Comparison of ENCODE assay signal across 8 mouse cellular contexts in genomic region chr9:106288864-106289263, GRCm38 (mm10). TPM values are rescaled to one million over a fixed set of nuclear protein-coding genes. Genes with fewer than 3 reads are reported as not detected.
DNase-seq lines count a peak whose midpoint lies in the region; ATAC-seq and TF ChIP-seq lines count a peak whose summit lies in the region.

No protein-coding gene starts in this region.

- peak; percentile 70 for ATAC-seq in intestine, embryonic 14.5 days (replicated peaks; ENCODE audit: low FRiP score, low TSS enrichment, low read depth)

- WGBS in heart, embryonic 10.5 days: 28% methylated on average over 3 of the region's 3 CpGs
- 22% methylated on average over 3 of the region's 3 CpGs for WGBS in intestine, embryonic 14.5 days
- WGBS in midbrain, embryonic 10.5 days: 27% methylated on average over 3 of the region's 3 CpGs
- WGBS in spleen, adult 2 months: 38% methylated on average over 3 of the region's 3 CpGs

- H3K9ac ChIP-seq in intestine, embryonic 14.5 days (ENCODE audit: low read length): no peak overlapping the region

- no peak overlapping the region for H3K4me2 ChIP-seq in intestine, embryonic 14.5 days (ENCODE audit: low read length)

- intact Hi-C loops in gastrocnemius, adult 2 months (cut with DNase I): loop anchor here (1.0 kb wide), 1 partner anchor 132 kb away; no protein-coding TSS in a partner anchor
- intact Hi-C loops in left cerebral cortex, postnatal 10 days (cut with DNase I): loop anchor here (1.0 kb wide), 1 partner anchor 132 kb away; no protein-coding TSS in a partner anchor

- H3K27me3 ChIP-seq in heart, embryonic 10.5 days (ENCODE audit: insufficient read depth, poor library complexity, severe bottlenecking): no peaks in the 10 kb centered on the region
- H3K27me3 ChIP-seq in intestine, embryonic 14.5 days (replicated peaks; ENCODE audit: control insufficient read depth, insufficient read depth, low read length): no peaks in the 10 kb centered on the region
- H3K27me3 ChIP-seq in midbrain, embryonic 10.5 days (ENCODE audit: low read depth, poor library complexity, severe bottlenecking): no peaks in the 10 kb centered on the region
- H3K27me3 ChIP-seq in spleen, adult 2 months (ENCODE audit: control insufficient read depth, insufficient read depth, low read length): no peaks in the 10 kb centered on the region

- no peaks in the 10 kb centered on the region for H3K9me3 ChIP-seq in heart, embryonic 10.5 days
- no peaks in the 10 kb centered on the region for H3K9me3 ChIP-seq in intestine, embryonic 14.5 days (ENCODE audit: control insufficient read depth, low read length)
- no peaks in the 10 kb centered on the region for H3K9me3 ChIP-seq in midbrain, embryonic 10.5 days (replicated peaks)

- no peak overlapping the region for H3K27ac ChIP-seq in heart, embryonic 10.5 days
- H3K27ac ChIP-seq in cortical plate, adult 2 months (ENCODE audit: insufficient read depth, low read length): no peak overlapping the region
- no peak overlapping the region for H3K27ac ChIP-seq in gastrocnemius, adult 2 months
- no peak overlapping the region for H3K27ac ChIP-seq in intestine, embryonic 14.5 days (ENCODE audit: low read depth)
- H3K27ac ChIP-seq in midbrain, embryonic 10.5 days (replicated peaks): no peak overlapping the region
- no peak overlapping the region for H3K27ac ChIP-seq in spleen, adult 2 months (ENCODE audit: insufficient read depth, low read length)

- H3K4me1 ChIP-seq in heart, embryonic 10.5 days: peaks cover 3% of the 10 kb centered on the region; the same call in 1 of the 2 replicates
- H3K4me1 ChIP-seq in cortical plate, adult 2 months (ENCODE audit: control insufficient read depth, insufficient read depth, low read length): peaks cover 21% of the 10 kb centered on the region
- H3K4me1 ChIP-seq in intestine, embryonic 14.5 days (replicated peaks; ENCODE audit: control insufficient read depth, insufficient read depth, low read length): no peaks in the 10 kb centered on the region
- peaks cover 4% of the 10 kb centered on the region; the same call in 1 of the 2 replicates for H3K4me1 ChIP-seq in midbrain, embryonic 10.5 days
- no peaks in the 10 kb centered on the region for H3K4me1 ChIP-seq in spleen, adult 2 months (ENCODE audit: control insufficient read depth, insufficient read depth, insufficient read length)

- H3K4me3 ChIP-seq in heart, embryonic 10.5 days: no peak overlapping the region
- H3K4me3 ChIP-seq in cortical plate, adult 2 months (ENCODE audit: insufficient read depth, low read length): no peak overlapping the region
- H3K4me3 ChIP-seq in gastrocnemius, adult 2 months: no peak overlapping the region
- no peak overlapping the region for H3K4me3 ChIP-seq in intestine, embryonic 14.5 days (ENCODE audit: low read depth, low read length)
- H3K4me3 ChIP-seq in midbrain, embryonic 10.5 days: no peak overlapping the region
- H3K4me3 ChIP-seq in spleen, adult 2 months (ENCODE audit: extremely low read depth, insufficient read depth, insufficient read length): no peak overlapping the region

- peak; percentile 93 for DNase-seq in heart, adult 11 months
- DNase-seq in heart, embryonic 10.5 days (ENCODE audit: low spot score): no peak
- peak; percentile 83 for DNase-seq in gastrocnemius, adult 2 months
- peak; percentile 79 for DNase-seq in intestine, embryonic 14.5 days (ENCODE audit: low spot score)
- DNase-seq in left cerebral cortex, postnatal 10 days (ENCODE audit: extremely low spot score in 1 of 2, low spot score in 2 of 2): peak; percentile 84 to 86
- DNase-seq in midbrain, embryonic 10.5 days (ENCODE audit: low spot score): peak; percentile 67
- peak; percentile 48 to 70 for DNase-seq in spleen, adult 2 months (ENCODE audit: low read depth in 1 of 2, low spot score in 2 of 2)

- TF ChIP-seq CTCF in cortical plate, adult 2 months (IDR thresholded peaks at IDR 0.05; ENCODE audit: extremely low read depth, insufficient read depth, low read length): peak; percentile 95
- TF ChIP-seq CTCF in gastrocnemius, adult 2 months (IDR thresholded peaks at IDR 0.05): peak; percentile 86
- TF ChIP-seq CTCF in spleen, adult 2 months (IDR thresholded peaks at IDR 0.05; ENCODE audit: extremely low read depth, insufficient read depth, insufficient read length, insufficient replicate concordance): peak; percentile 79; the same call in 1 of the 2 replicates

- no peak for TF ChIP-seq POLR2A in cortical plate, adult 2 months (IDR thresholded peaks at IDR 0.05; ENCODE audit: extremely low read depth, insufficient read depth, low read length)
- no peak for TF ChIP-seq POLR2A in spleen, adult 2 months (IDR thresholded peaks at IDR 0.05; ENCODE audit: low read depth, low read length)

- H3K36me3 ChIP-seq in heart, embryonic 10.5 days: peaks cover 66% of the 10 kb centered on the region
- H3K36me3 ChIP-seq in intestine, embryonic 14.5 days (ENCODE audit: control insufficient read depth, insufficient read depth, low read length): peaks cover 49% of the 10 kb centered on the region
- peaks cover 72% of the 10 kb centered on the region for H3K36me3 ChIP-seq in midbrain, embryonic 10.5 days
- no peaks in the 10 kb centered on the region; the same call in 1 of the 2 replicates for H3K36me3 ChIP-seq in spleen, adult 2 months (ENCODE audit: control insufficient read depth, insufficient read depth, low read length)

RNA-seq across cellular contexts. Expression of gene Poc1a, which starts 8.0 kb away (rescaled TPM):
- polyA plus RNA-seq in heart, embryonic 10.5 days (2016; fragmentation: Nextera tagmentation; extraction: Ambion mirVana): 36.5 and 42.3 TPM in 2 replicates
- 32.6 and 34.8 TPM in 2 replicates for polyA plus RNA-seq in cortical plate, adult 2 months (2012; rRNA removed)
- total RNA-seq in gastrocnemius, adult 2 months (2021): 1 to 10 TPM; 1.4 to 2.1 TPM
- polyA plus RNA-seq in intestine, embryonic 14.5 days (2014; fragmentation: Nextera tagmentation; extraction: Ambion mirVana): 29.1 and 29.6 TPM in 2 replicates
- total RNA-seq in left cerebral cortex, postnatal 10 days (2021): 10 to 100 TPM; 15.6 to 17.8 TPM
- polyA plus RNA-seq in midbrain, embryonic 10.5 days (2016; fragmentation: Nextera tagmentation; extraction: Ambion mirVana): 38.1 and 46.6 TPM in 2 replicates
- 6.8 and 8.4 TPM in 2 replicates for polyA plus RNA-seq in spleen, adult 2 months (2012; rRNA removed)

RNA-seq across cellular contexts. Expression of gene Alas1, which starts 40.4 kb away (rescaled TPM):
- 96.9 and 120 TPM in 2 replicates for polyA plus RNA-seq in heart, embryonic 10.5 days (2016; fragmentation: Nextera tagmentation; extraction: Ambion mirVana)
- polyA plus RNA-seq in cortical plate, adult 2 months (2012; rRNA removed): 117 and 125 TPM in 2 replicates
- 100 to 1,000 TPM; 209 to 290 TPM for total RNA-seq in gastrocnemius, adult 2 months (2021)
- polyA plus RNA-seq in intestine, embryonic 14.5 days (2014; fragmentation: Nextera tagmentation; extraction: Ambion mirVana): 102 and 109 TPM in 2 replicates
- 100 to 1,000 TPM; 125 to 127 TPM for total RNA-seq in left cerebral cortex, postnatal 10 days (2021)
- polyA plus RNA-seq in midbrain, embryonic 10.5 days (2016; fragmentation: Nextera tagmentation; extraction: Ambion mirVana): 71.1 and 82.7 TPM in 2 replicates
- polyA plus RNA-seq in spleen, adult 2 months (2012; rRNA removed): 29.6 and 39.5 TPM in 2 replicates
